Mouse (Mus musculus) ZHBTc4 (cell line): ENCODE measurements at regions not wholly inside any gene's neighbourhood (a gene's known extent, or its start where the extent isn't known, plus 50 kb on each side); places are given as distances from the start of the nearest gene placed in this dataset.

ENCODE experiments used
- DNase-seq: peaks from one replicate; pipeline ENCODE4 v3.0.0-alpha.2; 2011; ENCODE audit warnings: low read depth, low spot score

DNA sequence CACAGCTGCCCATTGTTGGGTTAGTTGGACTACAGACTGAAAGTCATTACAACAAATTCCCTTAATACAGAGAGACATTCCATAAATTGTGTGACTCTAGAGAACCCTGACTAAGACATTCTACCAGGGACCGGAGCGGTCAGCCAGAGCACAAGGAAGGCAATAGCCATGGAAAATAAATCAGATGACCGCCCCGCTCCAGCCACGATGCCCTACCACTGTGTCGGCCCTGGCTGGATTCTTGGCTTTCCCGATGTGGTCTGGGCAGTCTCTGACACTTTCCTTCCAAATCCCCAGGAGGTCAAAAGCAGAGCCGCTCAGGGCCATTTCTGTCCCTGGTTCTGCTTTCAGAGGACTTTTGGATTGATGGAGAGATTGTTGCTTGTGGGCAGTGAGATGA lies 57.8 kb downstream of the Lsm3 start:
- DNase-seq: no peak

DNA sequence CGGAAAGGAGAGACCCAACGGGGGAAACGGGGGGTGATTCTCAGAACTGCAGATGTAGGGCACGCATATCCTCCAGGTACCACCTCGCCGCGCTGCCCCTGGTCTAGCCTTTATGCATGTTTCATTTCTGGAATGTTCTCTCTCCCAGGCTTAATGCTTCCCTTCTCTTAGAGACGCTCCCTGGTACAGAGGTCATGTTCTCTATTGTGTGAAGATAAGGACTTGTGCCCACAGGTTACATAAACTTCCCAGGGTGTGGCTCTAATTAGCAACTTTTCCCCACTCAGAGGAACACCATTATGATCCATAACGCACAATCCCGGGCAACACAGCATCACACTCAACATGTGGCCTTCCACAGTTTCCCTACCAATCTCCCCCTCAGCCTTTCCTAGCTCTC lies 58.7 kb downstream of the Lsm3 start:
- no peak for DNase-seq

DNA sequence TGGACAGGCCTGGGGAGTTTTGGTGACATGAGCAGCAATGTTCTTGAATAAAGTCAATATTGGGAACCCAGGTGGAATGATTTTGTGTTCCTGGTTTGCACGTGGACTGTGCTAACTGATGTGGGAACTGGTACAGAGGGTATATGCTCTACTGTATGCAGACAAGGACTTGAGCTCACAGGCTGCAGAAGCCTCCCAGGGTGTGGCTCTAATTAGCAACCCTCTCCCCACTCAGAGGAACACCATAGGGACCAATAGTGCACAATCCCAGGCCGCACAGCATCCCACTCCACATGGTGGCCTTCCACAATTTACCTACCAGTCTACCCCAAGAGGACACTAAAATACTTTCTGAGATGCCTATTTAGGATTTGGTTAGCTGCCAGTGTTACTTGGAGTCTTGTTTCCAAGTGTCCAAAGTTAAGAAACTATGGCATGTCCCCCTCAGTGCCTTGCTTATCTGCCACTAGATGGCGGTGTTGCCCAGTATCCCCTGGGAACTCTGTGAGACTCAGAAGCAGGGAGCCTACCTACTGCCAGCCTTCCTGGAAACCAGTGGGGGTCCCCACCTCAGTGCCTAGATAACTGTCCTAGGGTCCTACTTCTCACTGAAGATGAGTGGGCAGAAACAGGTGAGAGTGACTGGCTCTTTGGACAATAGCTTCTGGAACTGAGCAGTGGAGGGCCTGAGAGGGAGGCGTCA lies 60.1 kb downstream of the Lsm3 start:
- peak; percentile 77 for DNase-seq

DNA sequence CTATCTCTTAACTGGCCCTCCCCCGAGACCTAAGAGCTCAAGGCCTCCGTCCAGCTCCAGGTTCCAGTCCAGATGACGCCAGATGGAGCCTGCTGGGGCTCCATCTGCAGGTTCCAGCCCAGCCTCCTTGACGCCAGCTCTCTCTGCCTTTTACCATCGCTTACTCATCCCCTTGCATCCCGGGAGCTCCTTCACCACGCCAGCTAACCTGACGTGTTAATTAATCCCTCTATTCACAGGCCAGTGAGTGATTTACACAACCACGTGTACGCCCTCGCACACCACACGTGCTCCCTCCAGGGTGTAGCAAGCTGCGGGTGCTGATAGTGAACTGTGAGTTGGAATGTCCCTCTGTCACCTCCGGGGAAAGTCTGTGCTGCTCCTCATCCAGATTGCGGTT lies 61.2 kb downstream of the Lsm3 start:
- DNase-seq: peak; percentile 12

DNA sequence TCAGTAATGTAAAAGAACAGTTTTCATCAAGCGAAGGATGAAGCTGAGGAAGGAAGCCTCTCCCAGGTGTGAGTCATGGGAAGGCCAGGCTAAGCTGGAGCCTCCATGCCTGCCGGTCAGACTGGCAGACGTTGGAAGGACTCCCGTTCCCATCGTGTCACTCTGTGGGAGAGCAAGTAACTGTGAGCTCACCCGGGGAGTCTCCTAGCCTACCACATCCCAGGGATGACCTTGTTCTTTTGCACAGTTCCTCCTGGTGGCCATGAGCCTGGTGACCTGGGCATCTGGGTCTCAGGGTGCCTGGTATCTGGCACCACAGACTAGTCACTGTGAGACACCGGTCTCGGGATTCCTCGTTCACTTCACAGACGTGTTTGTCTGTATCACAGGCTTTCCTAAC lies 63.9 kb downstream of the Lsm3 start:
- no peak for DNase-seq

DNA sequence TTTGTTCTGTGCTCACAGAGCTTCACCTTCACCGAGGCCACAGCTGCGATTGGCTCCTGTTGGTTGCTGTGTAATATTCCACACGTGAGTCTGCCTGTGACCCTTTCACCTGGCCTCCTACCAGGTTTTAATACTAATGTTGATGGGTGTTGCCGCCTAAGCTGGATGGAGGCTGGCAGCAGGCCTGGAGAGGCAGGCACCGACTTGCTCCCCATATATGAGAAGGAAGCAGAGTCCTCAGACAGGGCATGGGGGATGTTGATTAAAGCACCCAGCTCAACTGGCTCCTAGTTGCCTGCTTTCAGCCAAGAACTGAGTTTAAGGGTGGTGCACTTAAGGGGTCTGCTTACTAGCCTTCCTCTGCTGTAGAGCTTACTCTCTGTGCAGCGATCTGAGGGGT lies 64.9 kb downstream of the Lsm3 start:
- peak; percentile 32 for DNase-seq

DNA sequence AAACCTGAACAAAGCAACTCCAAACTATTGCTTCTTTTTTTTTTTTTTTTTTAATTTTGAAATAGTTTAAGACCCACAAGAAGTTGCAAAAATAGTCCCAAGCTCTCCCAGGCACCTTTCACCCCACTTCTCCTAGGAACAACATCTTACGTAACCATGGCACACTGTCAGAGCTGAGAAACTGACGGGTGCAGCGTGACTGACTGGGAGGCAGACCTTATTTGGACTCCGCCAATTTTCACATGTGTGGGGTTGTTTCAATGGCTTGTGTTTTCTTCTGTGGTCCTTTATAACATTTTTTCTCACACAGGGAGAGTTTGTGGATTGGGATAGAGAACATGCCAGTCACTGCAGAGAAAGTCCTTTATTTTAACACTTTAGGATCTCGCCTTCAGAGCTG lies 66.6 kb downstream of the Lsm3 start:
- DNase-seq: no peak

DNA sequence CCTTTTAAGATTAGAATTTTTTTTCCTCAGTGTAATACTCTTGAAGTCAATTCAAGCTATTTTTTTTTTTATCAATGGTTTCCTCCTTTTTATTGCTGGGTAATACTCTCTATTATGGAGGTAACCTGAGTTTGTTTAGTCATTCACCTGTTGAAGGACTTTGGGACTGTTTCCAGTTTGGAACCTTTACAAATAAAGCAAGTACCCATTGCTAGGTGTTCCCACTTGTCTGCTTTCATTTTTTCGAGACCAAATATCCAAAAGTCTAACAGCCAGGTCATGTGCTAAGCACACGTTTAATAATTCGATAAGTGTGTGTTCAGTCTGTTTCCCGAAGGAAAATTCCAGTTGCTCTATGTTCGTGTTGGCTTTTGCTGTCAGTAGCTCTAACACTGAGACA lies 67.6 kb downstream of the Lsm3 start:
- DNase-seq: no peak

DNA sequence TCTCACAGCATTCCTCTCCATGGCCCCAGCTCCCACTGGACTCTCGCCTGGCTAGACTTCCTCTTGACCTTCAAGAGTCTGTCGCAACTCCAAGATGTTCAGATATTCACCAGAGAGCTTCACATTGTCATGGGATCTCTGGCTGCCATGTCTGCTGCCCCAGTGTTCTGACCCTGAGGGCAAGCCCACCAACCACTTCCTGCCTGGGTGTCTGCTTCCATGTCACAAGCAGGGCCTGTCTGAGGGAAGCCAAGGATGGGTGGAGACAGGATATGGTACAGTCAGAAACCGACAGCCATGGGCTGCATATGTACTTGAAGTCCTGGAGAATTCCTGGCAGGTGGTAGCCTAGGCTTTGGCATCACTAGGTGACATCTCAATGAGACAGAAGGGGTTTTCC lies 69.8 kb downstream of the Lsm3 start:
- peak; percentile 26 for DNase-seq

DNA sequence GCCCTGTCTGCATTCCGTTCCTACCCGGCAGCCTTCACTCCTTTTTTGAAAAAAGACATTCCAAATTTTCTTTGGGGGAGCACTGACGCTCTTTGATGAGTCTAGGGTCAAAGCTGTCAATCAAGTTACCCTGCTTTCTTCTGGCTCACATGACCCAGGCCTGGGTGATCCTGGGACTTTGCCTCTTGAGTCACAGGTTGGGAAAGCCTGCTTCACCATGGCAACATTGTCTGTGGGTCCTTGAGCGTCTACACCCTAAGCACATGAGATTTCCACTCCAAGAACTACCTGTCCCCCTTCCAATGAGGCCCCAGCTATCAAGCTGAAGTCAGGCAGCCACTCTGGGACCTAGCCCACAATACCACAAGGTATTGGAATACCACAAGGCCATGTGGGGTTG lies 73.5 kb downstream of the Lsm3 start:
- no peak for DNase-seq

DNA sequence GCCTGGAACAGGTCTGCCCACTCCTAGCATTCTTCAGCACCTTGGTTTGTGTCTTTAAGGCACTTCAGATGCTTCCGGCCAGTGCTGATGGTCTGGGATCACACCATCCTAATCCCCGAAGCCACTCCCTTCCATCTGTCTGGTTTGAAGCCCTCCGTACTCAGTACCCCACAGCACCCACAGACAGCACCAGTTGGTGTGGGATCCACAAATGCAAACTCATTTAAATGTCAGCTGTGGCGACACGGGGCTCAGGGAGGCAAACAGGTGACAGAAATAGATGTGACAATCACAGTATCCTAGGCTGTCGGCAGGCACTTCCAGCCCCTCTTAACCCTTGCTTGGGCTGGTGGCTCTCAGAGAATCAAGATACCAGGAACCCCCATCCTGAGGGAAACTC lies 74.7 kb downstream of the Lsm3 start:
- no peak for DNase-seq

DNA sequence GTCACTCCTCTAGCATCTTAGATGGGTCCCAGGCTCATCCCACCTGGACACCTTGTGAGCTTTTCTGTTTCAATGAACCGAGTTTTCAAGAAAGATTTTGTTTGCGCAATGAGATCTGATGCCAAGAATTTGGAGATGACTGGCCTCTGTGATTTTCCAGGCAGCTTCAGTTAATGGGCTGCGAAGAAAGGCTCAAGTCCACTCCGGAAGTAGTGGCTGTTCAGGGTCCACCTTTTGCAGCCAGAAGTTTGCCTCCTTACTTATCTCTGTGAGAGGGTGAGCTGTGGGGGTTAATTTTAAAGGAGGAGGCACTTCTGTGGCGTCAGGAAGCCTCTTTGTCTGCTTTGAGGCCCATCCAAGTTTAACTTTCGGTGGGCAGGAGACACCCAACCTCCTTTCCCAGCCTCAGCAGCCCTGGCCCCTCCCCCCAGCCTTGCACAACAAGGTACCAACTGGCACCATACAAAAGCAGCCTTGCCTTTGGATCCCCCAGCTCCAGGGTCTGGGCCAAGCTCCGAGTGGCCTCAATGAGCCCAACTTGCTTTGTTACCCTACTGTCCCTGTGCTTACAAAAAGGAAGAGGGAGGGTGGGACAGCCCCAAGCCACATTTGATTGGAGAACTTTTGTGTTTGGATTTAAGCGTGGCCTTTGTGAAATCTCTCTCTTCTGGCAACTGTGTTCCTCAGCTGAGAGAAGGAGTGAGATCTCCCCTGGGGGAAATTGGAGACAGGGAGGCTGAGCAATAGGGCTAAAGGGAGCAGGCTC lies 75.3 kb downstream of the Lsm3 start:
- DNase-seq: no peak

DNA sequence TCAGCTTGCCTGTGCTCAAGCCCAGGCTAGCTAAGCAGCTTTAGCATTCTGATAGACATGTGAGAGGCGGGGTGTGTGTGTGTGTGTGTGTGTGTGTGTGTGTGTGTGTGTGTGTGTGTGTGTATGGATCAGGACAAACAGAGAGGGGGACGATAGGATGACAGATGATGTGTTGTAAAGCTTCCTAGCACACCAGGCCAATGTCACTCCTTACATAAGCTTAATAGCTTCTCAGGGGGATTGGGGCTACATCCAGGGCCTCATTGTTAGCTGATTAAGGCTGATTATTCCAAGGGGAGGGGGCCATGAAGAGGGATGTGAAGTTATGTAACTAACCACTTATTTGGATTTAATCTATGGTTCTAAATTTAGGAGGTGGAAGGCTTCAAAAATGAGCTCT lies 76.9 kb downstream of the Lsm3 start:
- DNase-seq: no peak

DNA sequence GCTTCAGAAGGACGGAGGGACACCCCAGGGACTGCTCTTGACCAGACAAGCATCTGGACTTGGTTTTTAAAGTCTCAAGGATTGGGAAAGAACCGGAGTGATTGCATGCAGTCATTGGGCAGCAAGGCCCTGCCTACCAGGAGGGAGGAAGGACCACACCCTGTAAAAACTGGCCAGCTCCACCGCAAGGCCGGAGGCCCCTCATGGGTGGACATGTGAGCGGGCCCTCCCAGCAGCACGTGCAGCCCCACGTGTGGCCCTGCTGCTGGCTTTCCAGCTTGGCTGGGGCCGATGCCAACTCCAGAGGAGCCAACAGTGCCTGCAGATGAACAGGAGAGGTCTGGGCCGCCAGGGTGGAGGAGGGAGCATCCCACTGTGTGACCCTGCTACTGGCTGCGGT lies 83.2 kb downstream of the Lsm3 start:
- no peak for DNase-seq

DNA sequence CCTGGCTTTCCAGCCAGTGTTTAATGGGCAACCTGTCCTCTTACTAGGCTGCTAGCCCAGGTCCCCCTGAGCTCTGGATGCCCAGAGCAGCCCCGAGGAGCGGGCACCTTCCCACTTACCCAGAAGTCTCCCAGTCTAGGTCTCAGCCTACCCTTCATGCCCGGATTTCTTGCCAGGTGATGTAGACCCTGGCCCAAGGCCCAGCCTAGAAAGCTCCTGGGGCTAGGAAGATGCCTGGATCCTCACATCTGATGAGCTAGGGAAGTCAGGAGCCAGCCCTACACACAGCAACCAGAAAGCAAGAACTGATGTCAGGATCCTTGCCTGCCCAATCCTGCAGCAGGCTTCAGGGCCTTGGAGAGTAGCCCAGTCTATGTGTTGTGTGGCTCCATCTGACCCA lies 83.7 kb upstream of the Slc6a6 start:
- no peak for DNase-seq

DNA sequence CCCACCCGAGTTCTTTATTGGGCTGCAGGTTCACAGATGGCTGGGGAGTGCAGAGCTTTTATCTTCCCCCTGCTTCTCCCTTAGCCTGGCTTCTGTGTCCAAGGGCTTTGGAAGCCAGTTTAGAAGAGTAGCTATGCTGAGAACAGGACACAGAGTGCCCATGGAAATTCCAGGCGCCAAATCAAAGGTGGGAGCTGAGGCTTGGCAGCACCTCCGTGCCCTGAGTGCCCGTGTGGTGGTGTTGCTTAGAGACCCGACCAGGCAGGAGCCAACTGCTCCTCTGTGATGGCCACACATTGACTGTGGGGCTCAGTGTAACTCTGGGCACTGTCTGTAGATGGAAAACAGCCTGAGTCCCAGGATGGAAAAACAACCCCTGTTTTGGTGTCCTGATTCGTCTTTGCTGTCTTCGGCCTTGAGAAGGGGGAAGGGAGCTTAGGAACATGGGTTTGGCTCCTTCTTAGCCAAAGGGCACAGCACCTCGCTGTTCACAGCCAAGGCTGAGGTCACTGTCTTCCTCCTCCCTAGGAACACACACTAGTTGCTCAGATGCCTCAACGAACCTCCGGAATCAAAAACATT lies 77.1 kb upstream of the Slc6a6 start:
- no peak for DNase-seq

DNA sequence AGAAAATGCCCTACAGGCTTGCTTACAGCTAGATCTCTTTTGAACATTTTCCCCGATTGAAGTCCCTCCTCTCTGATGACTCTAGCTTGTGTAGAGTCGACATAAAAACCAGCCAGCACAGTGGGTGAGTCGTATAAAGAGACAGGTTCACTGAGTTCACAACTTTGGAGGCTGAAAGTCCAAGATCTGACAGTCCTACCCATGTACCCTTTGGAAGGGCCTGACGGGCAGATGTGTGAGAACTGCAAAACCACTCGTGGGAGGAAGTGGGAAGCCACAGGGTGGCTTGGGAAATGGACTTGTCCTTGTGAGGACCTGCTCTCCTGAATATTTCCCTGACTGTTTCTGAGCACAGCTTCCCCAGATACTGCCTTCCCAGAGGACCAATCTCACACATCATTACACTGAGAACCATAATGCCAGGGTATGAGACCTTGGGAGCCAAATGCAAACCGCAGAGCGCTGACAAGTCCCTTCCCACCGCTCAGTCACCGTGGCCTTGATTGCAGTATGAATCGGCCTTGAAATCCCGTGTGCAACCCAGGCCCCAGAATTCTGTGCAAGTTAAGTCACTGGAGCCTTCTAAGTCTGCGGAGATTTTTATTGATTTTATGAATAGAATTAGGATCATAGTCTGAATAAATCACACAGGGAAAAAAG lies 76.1 kb upstream of the Slc6a6 start:
- DNase-seq: no peak

DNA sequence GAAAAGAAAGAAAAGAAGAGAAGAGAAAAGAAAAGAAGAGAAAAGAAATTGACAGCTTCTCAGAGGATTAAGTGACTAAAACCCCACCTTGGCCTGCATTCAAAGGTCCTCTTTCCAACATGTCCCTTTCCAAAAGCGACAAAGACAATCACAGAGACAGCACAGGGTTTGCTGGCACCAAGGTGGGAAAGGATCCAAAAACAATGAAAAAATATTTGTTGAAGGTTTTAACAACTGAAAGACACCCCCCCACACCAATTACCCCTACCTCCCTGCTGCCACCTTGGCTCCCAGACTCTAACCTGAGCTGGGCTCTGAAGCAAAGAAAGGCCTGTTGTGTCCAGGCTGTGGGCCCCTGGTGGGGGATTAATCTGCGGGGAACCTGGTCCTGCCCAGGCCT lies 74.2 kb upstream of the Slc6a6 start:
- no peak for DNase-seq

DNA sequence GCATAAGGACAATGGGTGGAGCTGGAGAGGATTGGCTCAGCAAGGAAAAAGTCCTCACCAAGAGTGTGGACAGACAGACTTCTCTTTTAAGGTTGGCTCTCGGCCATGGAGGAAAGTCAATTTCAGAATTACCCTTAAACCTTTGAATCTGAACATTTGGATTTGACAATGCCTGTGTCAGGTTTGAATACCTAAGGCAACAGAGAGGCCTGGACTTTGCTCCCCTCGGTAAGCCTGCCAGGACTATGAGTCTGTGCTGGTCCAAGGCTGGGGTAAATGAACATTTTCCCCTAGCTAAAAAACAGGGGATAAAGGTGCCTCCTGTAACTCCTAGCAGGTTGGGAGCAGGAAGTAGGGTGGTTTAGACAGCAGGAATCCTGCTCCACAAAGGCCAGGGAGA lies 68.8 kb upstream of the Slc6a6 start:
- DNase-seq: no peak

DNA sequence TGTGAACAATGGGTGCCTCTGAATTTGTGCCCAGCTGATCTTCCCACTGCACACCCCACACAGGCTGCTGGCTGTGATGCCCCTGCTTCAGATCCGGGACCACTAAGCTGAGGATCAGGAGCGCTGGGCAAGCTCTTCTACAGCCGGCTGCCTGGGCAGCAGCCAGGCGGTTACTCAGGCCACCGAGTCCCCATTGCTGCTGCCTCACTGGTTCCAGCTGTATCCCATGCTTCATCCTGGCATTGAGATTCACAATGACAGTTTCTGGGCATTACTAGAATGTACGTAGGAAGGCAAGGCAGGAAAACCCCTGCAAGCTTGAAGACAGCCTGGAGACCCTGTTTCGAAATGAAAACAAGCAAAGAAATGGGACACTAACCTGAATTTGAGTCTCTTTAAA lies 67.3 kb upstream of the Slc6a6 start:
- no peak for DNase-seq

DNA sequence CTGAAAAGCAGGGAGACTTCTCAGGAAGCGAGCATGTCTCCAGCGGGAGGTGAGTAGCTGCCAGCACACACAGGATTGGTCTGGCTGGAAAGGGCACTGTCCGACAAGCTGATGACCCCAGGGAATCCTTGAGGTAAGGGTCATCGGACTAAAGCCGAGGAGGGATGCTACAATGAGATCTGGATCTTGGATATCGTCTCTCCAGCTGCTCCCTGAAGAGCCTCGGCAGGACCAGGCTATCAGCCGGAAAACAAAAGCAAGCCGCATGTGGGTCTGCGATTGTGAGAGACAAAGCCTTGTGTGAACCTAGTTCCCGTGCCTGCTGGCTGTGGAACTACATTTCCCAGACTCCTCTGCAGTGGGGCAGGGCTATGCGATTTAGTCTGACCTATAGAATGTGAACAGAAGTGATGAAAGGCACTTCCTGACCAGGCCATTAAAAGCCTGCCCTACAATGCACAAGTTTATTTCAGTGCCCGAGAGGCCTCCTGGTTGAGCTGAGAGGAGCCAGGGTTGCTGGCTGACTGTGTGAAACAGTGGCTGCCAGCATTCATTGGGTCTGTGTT lies 66.7 kb upstream of the Slc6a6 start:
- peak; percentile 92 for DNase-seq

DNA sequence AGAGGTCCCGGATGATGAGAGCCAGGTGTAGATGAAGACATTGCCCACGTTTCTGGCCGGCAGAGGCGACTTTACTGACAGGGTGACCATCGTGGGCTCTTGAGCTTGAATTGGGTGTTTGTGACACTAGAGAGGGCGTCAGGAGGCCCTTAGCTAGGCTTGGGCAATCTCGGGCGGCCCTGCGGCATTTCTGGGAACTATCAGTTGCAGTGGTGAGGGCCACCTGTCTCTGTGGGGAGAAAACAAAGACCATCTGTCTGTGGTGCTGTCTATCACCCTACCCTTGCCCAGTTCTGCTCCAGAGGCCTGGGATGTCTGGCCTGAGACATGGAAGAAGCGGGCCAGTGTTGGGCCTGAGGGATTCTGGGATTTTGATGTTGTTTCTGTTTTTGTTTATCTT lies 66.2 kb upstream of the Slc6a6 start:
- DNase-seq: no peak
